Mouse (Mus musculus): ENCODE results near the gene Layn. TPM values are rescaled to one million over a fixed set of nuclear protein-coding genes. Genes with fewer than 3 reads are reported as not detected.

The Layn gene
- polyA plus RNA-seq, 1 experiment = 1.8 TPM

- H3K27ac ChIP-seq (ENCODE audit: insufficient read depth, low read length) = peak overlapping the region; percentile 96
- H3K4me1 ChIP-seq (ENCODE audit: control insufficient read depth, insufficient read depth, insufficient read length) = no peaks in the 10 kb centered on the region; the same call in 1 of the 2 replicates
- H3K27me3 ChIP-seq (ENCODE audit: control insufficient read depth, insufficient read depth, low read length) = no peaks in the 10 kb centered on the region
- peak overlapping the region; percentile 97 for H3K4me3 ChIP-seq (ENCODE audit: extremely low read depth, insufficient read depth, insufficient read length)
- WGBS = under 1% methylated on average over 65 of the region's 65 CpGs
- TF ChIP-seq POLR2A (IDR thresholded peaks at IDR 0.05; ENCODE audit: low read depth, low read length) (no peak), CTCF (IDR thresholded peaks at IDR 0.05; ENCODE audit: extremely low read depth, insufficient read depth, insufficient read length, insufficient replicate concordance) (no peak)
- no peaks in the 10 kb centered on the region for H3K36me3 ChIP-seq (ENCODE audit: control insufficient read depth, insufficient read depth, low read length)
- no peak for DNase-seq (ENCODE audit: low read depth in 1 of 2, low spot score in 2 of 2)
These were observed 68.6 kb downstream of the Layn start for GRCm38 (mm10) chr9:51008068-51008840.

- no peak for DNase-seq (ENCODE audit: low read depth in 1 of 2, low spot score in 2 of 2)
- H3K4me3 ChIP-seq (ENCODE audit: extremely low read depth, insufficient read depth, insufficient read length) = peak overlapping the region; percentile 97; the same call in 1 of the 2 replicates
- no peaks in the 10 kb centered on the region; the same call in 1 of the 2 replicates for H3K4me1 ChIP-seq (ENCODE audit: control insufficient read depth, insufficient read depth, insufficient read length)
- WGBS = 14% methylated on average over 10 of the region's 10 CpGs
- H3K36me3 ChIP-seq (ENCODE audit: control insufficient read depth, insufficient read depth, low read length) = no peaks in the 10 kb centered on the region
- H3K27ac ChIP-seq (ENCODE audit: insufficient read depth, low read length) = no peak overlapping the region
- H3K27me3 ChIP-seq (ENCODE audit: control insufficient read depth, insufficient read depth, low read length) = no peaks in the 10 kb centered on the region
- TF ChIP-seq CTCF (IDR thresholded peaks at IDR 0.05; ENCODE audit: extremely low read depth, insufficient read depth, insufficient read length, insufficient replicate concordance) (no peak), POLR2A (IDR thresholded peaks at IDR 0.05; ENCODE audit: low read depth, low read length) (no peak)
These were observed 69.2 kb downstream of the Layn start for GRCm38 (mm10) chr9:51007726-51008067.

GRCm38 (mm10) chr9:51006846-51007245 is 70.0 kb downstream of the Layn start:
- no peak overlapping the region for H3K27ac ChIP-seq (ENCODE audit: insufficient read depth, low read length)
- WGBS = 7% methylated on average over 4 of the region's 4 CpGs
- no peaks in the 10 kb centered on the region for H3K36me3 ChIP-seq (ENCODE audit: control insufficient read depth, insufficient read depth, low read length)
- DNase-seq (ENCODE audit: low read depth in 1 of 2, low spot score in 2 of 2) = peak; percentile 64 to 70
- no peaks in the 10 kb centered on the region; the same call in 1 of the 2 replicates for H3K4me1 ChIP-seq (ENCODE audit: control insufficient read depth, insufficient read depth, insufficient read length)
- TF ChIP-seq POLR2A (IDR thresholded peaks at IDR 0.05; ENCODE audit: low read depth, low read length) (no peak), CTCF (IDR thresholded peaks at IDR 0.05; ENCODE audit: extremely low read depth, insufficient read depth, insufficient read length, insufficient replicate concordance) (peak; percentile 4; the same call in 1 of the 2 replicates)
- H3K4me3 ChIP-seq (ENCODE audit: extremely low read depth, insufficient read depth, insufficient read length) = no peak overlapping the region
- no peaks in the 10 kb centered on the region for H3K27me3 ChIP-seq (ENCODE audit: control insufficient read depth, insufficient read depth, low read length)

Other genes with a start within 250 kb of the Layn start
- gene Ppp2r1b, start 231.8 kb downstream of the Layn start, polyA plus RNA-seq (2012; rRNA removed) = 8.6 and 10.2 TPM in 2 replicates
- gene Sik2, start 68.0 kb downstream of the Layn start, polyA plus RNA-seq (2012; rRNA removed) = 12.5 and 19.4 TPM in 2 replicates
- gene Btg4, start 16.2 kb downstream of the Layn start, polyA plus RNA-seq (2012; rRNA removed) = not detected in 2 replicates
- not detected in 2 replicates for gene 4833427G06Rik, start 25.0 kb upstream of the Layn start, polyA plus RNA-seq (2012; rRNA removed)
- 0.02 and 0.06 TPM in 2 replicates for gene Gm32742, start 88.4 kb upstream of the Layn start, polyA plus RNA-seq (2012; rRNA removed)
- gene Pou2af1, start 136.6 kb upstream of the Layn start, polyA plus RNA-seq (2012; rRNA removed) = 171 and 264 TPM in 2 replicates
- gene Colca2, start 201.5 kb upstream of the Layn start, polyA plus RNA-seq (2012; rRNA removed) = 0.46 and 0.83 TPM in 2 replicates

All from spleen, adult 2 months (tissue).